Mouse (Mus musculus): Measurements from ENCODE around the gene Lrrc3c. TPM values are rescaled to one million over a fixed set of nuclear protein-coding genes. Genes with fewer than 3 reads are reported as not detected.

Gene Lrrc3c
- polyA plus RNA-seq, 1 experiment = not detected

DNA sequence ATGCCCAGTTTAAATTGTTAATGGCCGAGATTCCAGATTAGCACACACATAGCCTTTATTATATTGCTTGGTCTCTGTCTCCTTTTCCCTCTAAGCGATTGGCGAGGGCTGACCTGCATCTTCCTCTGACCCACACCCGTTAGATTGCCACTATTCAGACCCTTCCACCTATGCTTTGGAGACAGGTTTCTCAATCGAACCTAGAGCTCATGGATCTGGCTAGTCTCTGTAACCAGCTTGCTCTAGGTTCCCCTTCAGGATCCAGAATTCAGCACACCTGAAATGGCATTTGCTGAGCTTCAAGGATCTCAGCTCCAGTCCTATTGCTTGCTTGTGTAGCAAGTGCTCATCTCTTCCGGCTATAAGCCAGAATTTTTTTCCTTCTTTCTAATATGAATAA, 28.6 kb upstream of the Lrrc3c start:
- no peak overlapping the region for H3K4me3 ChIP-seq
- H3ac ChIP-seq (ENCODE audit: control insufficient read depth, insufficient read length) = no peak overlapping the region
- H3K79me2 ChIP-seq (ENCODE audit: control insufficient read depth, insufficient read depth) = no peaks in the 10 kb centered on the region
- no peak overlapping the region for H3K4me2 ChIP-seq (ENCODE audit: low read depth)
- H3K36me3 ChIP-seq (ENCODE audit: control insufficient read depth, insufficient read depth) = no peaks in the 10 kb centered on the region
- H3K27me3 ChIP-seq (ENCODE audit: control insufficient read depth, insufficient read depth, insufficient read length) = peaks cover 54% of the 10 kb centered on the region
- TF ChIP-seq MYOD1 (IDR thresholded peaks at IDR 0.05; ENCODE audit: control insufficient read depth in 1 of 3, insufficient read length in 2 of 3, low read depth in 2 of 3) = no peak
- no peak for TF ChIP-seq TCF3 (IDR thresholded peaks at IDR 0.05; ENCODE audit: insufficient read length, low read depth)
- no peak for TF ChIP-seq MAX (IDR thresholded peaks at IDR 0.05; ENCODE audit: low read depth)
- no peak for TF ChIP-seq USF1 (IDR thresholded peaks at IDR 0.05; ENCODE audit: low read depth)
- TF ChIP-seq REST (IDR thresholded peaks at IDR 0.05; ENCODE audit: insufficient read depth, insufficient read length) = no peak
- TF ChIP-seq MYOG (IDR thresholded peaks at IDR 0.05; ENCODE audit: control insufficient read depth in 1 of 3, insufficient read depth in 1 of 3, insufficient read length in 2 of 3, low read depth in 2 of 3) = no peak
- no peak for TF ChIP-seq E2F4 (IDR thresholded peaks at IDR 0.05; ENCODE audit: insufficient read depth)
- TF ChIP-seq POLR2AphosphoS2 (IDR thresholded peaks at IDR 0.05; ENCODE audit: insufficient read length, low read depth) = no peak
- TF ChIP-seq POLR2A (IDR thresholded peaks at IDR 0.05; ENCODE audit: insufficient read length, low read depth) = no peak
- TF ChIP-seq TCF12 (IDR thresholded peaks at IDR 0.05; ENCODE audit: insufficient read depth, poor library complexity, severe bottlenecking) = no peak
- no peak for TF ChIP-seq CEBPB (IDR thresholded peaks at IDR 0.05; ENCODE audit: insufficient read depth, poor library complexity, severe bottlenecking)
- TF ChIP-seq SRF (IDR thresholded peaks at IDR 0.05; ENCODE audit: control insufficient read depth, insufficient read length, low read depth) = no peak

DNA sequence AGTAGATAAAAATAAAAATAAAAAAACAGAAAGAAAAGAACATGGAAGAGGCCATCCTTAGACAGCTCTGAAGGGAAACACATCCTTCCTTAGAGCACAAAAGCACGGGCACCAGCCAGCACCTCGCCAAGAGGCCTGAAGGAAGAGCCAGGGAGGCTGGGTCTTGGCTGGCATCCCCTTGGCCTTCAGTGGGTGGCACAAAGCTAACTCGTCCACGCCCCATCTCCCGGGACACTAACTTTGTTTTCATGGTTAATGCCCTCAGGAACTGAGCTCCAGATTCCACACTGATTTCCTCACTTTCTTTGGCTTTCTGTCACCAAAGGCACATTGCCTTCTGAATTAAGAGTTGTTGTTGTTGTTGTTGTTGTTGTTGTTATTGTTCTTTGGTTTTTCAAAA, 20.3 kb upstream of the Lrrc3c start:
- Histone ChIP-seq H3ac (ENCODE audit: control insufficient read depth, insufficient read length) (no peak overlapping the region), H3K36me3 (ENCODE audit: control insufficient read depth, insufficient read depth) (peaks cover under 1% of the 10 kb centered on the region), H3K4me3 (no peak overlapping the region), H3K27me3 (ENCODE audit: control insufficient read depth, insufficient read depth, insufficient read length) (peaks cover 10% of the 10 kb centered on the region), H3K4me2 (ENCODE audit: low read depth) (no peak overlapping the region), H3K79me2 (ENCODE audit: control insufficient read depth, insufficient read depth) (no peaks in the 10 kb centered on the region)
- TF ChIP-seq E2F4 (IDR thresholded peaks at IDR 0.05; ENCODE audit: insufficient read depth) (no peak), CEBPB (IDR thresholded peaks at IDR 0.05; ENCODE audit: insufficient read depth, poor library complexity, severe bottlenecking) (no peak), TCF3 (IDR thresholded peaks at IDR 0.05; ENCODE audit: insufficient read length, low read depth) (no peak), MAX (IDR thresholded peaks at IDR 0.05; ENCODE audit: low read depth) (no peak), REST (IDR thresholded peaks at IDR 0.05; ENCODE audit: insufficient read depth, insufficient read length) (no peak), POLR2AphosphoS2 (IDR thresholded peaks at IDR 0.05; ENCODE audit: insufficient read length, low read depth) (no peak), USF1 (IDR thresholded peaks at IDR 0.05; ENCODE audit: low read depth) (no peak), POLR2A (IDR thresholded peaks at IDR 0.05; ENCODE audit: insufficient read length, low read depth) (no peak), MYOD1 (IDR thresholded peaks at IDR 0.05; ENCODE audit: control insufficient read depth in 1 of 3, insufficient read length in 2 of 3, low read depth in 2 of 3) (no peak), TCF12 (IDR thresholded peaks at IDR 0.05; ENCODE audit: insufficient read depth, poor library complexity, severe bottlenecking) (no peak)

DNA sequence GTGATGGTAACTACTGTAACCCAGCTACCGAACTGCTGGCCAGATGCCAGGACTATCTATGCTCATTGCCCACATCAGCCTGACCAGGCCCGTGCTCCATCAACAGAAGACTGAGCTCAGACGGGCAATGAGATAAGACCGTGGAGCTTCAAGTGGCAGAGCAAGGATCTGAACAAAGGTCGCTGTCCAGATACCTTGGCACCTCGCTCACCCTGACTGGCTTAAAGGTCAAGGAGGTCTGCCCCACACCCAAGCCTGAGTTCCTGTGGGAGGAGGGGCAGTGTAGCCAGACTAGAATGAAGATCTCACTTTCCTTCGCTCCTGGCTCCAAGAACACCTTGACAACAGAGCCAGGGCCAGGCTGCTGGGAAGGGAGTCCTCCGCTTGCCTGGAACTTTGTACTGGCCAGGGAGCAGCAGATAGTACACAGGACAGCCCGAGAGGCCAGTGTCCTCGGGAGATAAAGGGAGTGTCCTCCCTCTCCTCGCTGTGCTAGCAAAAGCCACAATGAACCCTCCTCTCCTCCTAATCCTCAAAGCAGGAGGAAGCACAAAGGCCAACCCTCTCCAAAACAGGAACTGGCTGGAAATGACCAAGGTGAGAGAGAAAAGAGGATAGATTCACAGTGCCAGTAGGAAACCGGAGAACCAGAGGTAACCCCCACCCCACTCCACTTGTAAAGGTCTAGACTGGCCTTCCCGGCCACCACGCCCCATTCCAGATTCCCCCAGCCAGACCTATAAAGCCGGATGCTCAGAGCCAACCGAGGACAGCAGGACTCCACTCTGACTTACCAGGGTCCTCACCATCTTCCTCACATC, 17.6 kb upstream of the Lrrc3c start:
- peaks cover 7% of the 10 kb centered on the region for H3K36me3 ChIP-seq (ENCODE audit: control insufficient read depth, insufficient read depth)
- H3K4me2 ChIP-seq (ENCODE audit: low read depth) = no peak overlapping the region
- H3ac ChIP-seq (ENCODE audit: control insufficient read depth, insufficient read length) = no peak overlapping the region
- TF ChIP-seq MYOD1 (IDR thresholded peaks at IDR 0.05; ENCODE audit: control insufficient read depth in 1 of 3, insufficient read length in 2 of 3, low read depth in 2 of 3) = no peak
- TF ChIP-seq POLR2AphosphoS2 (IDR thresholded peaks at IDR 0.05; ENCODE audit: insufficient read length, low read depth) = no peak
- TF ChIP-seq USF1 (IDR thresholded peaks at IDR 0.05; ENCODE audit: low read depth) = no peak
- no peak for TF ChIP-seq REST (IDR thresholded peaks at IDR 0.05; ENCODE audit: insufficient read depth, insufficient read length)
- TF ChIP-seq TCF12 (IDR thresholded peaks at IDR 0.05; ENCODE audit: insufficient read depth, poor library complexity, severe bottlenecking) = no peak
- TF ChIP-seq POLR2A (IDR thresholded peaks at IDR 0.05; ENCODE audit: insufficient read length, low read depth) = no peak
- TF ChIP-seq CEBPB (IDR thresholded peaks at IDR 0.05; ENCODE audit: insufficient read depth, poor library complexity, severe bottlenecking) = no peak
- H3K4me3 ChIP-seq = no peak overlapping the region
- H3K79me2 ChIP-seq (ENCODE audit: control insufficient read depth, insufficient read depth) = peaks cover 8% of the 10 kb centered on the region
- H3K27me3 ChIP-seq (ENCODE audit: control insufficient read depth, insufficient read depth, insufficient read length) = no peaks in the 10 kb centered on the region

DNA sequence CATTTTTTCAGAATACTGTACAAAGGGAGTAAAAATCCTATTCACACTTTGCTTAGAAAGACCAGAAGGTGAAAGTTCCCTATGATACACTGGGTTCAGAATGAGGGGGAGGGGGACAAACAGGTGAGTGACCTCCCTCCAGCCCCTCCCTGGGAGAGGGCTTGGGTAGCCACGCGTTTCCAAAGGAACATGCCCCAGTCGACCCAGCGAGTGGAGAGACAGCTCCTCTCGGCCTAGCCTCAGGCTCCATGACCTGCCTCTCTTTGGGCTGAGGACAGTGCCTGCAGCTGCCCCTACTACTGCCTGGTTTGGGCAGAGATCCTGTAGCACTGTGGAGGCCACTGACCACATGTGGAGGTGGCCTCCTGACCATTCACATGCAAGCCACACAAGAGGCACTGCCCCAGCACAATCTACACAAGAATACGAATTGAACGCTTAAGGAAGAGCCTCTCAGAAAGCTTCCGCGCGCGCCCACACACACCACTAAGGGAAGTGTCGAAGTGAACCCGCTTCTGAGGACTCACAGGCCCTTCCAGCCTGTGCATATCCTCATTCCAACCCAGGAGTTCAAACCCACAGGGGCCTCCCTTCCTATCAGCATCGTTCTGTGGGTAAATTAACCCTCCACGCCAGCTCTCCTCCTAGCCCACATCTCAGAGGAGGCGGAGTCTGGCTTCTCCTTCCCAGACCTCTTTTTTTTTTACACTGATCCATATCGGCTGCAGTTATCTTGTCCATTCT, 16.6 kb upstream of the Lrrc3c start:
- no peak overlapping the region for H3ac ChIP-seq (ENCODE audit: control insufficient read depth, insufficient read length)
- TF ChIP-seq POLR2A (IDR thresholded peaks at IDR 0.05; ENCODE audit: insufficient read length, low read depth) = no peak
- TF ChIP-seq MYOG (IDR thresholded peaks at IDR 0.05; ENCODE audit: control insufficient read depth in 1 of 3, insufficient read depth in 1 of 3, insufficient read length in 2 of 3, low read depth in 2 of 3) = no peak
- no peak for TF ChIP-seq TCF3 (IDR thresholded peaks at IDR 0.05; ENCODE audit: insufficient read length, low read depth)
- TF ChIP-seq TCF12 (IDR thresholded peaks at IDR 0.05; ENCODE audit: insufficient read depth, poor library complexity, severe bottlenecking) = no peak
- TF ChIP-seq REST (IDR thresholded peaks at IDR 0.05; ENCODE audit: insufficient read depth, insufficient read length) = no peak
- no peak for TF ChIP-seq CEBPB (IDR thresholded peaks at IDR 0.05; ENCODE audit: insufficient read depth, poor library complexity, severe bottlenecking)
- TF ChIP-seq USF1 (IDR thresholded peaks at IDR 0.05; ENCODE audit: low read depth) = no peak
- no peak for TF ChIP-seq MYOD1 (IDR thresholded peaks at IDR 0.05; ENCODE audit: control insufficient read depth in 1 of 3, insufficient read length in 2 of 3, low read depth in 2 of 3)
- no peak for TF ChIP-seq SRF (IDR thresholded peaks at IDR 0.05; ENCODE audit: control insufficient read depth, insufficient read length, low read depth)
- TF ChIP-seq E2F4 (IDR thresholded peaks at IDR 0.05; ENCODE audit: insufficient read depth) = no peak
- TF ChIP-seq MAX (IDR thresholded peaks at IDR 0.05; ENCODE audit: low read depth) = no peak
- no peak for TF ChIP-seq POLR2AphosphoS2 (IDR thresholded peaks at IDR 0.05; ENCODE audit: insufficient read length, low read depth)
- no peaks in the 10 kb centered on the region for H3K27me3 ChIP-seq (ENCODE audit: control insufficient read depth, insufficient read depth, insufficient read length)
- peaks cover 16% of the 10 kb centered on the region for H3K79me2 ChIP-seq (ENCODE audit: control insufficient read depth, insufficient read depth)
- H3K4me2 ChIP-seq (ENCODE audit: low read depth) = no peak overlapping the region
- H3K36me3 ChIP-seq (ENCODE audit: control insufficient read depth, insufficient read depth) = peaks cover 7% of the 10 kb centered on the region
- H3K4me3 ChIP-seq = no peak overlapping the region
